Mouse (Mus musculus) T-helper 17 cell (primary cell): ENCODE measurements around the gene Polr2m.

Source experiments
- in situ Hi-C, 2 experiments: fragments of 300-600 bp; cut with MboI, MseI; formaldehyde crosslinking; loops; 1 replicate in 1 of 2; 2 replicates in 1 of 2; pipeline ENCODE4 v1.15.1; 2025; ENCODE audit warnings: high pct_unique_total_duplicates in 2 of 2

Gene Polr2m

DNA sequence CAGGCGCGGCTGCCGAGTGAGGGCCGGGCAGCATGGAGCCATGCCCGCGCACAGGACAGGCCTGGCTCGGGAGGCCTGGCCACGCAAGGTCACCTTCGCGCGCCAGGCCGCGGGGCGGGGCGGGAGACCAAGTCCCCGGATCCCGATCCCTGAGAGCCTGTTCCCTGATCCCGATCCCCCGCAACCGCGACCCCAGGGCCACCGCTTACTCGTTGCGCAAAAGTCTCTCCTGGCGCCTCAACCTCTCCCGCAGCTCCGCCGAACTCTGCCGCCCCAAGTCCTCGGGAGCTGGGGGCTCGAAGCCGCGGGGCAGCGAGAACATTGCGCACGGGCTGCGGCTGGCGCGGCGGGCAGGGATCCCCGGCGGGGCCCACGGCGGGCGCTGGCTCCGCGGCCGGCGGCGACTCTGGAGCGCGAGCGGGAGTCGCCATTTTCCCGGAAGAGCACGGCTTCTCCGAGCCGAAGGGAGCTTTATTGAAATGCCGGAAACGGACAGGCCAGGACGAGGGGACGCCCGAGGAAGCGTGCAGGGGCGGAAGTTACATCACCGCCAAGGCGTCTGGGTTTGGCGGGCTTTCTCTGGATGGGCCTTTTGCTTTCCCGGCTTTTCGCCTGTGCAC is at the start of gene Polr2m:
Gene Polr2m, minus strand, starts transcription at position 461 of the 620 bp plus-strand sequence.
- in situ Hi-C loops: loop anchor here in 1 of 2 experiments (10.0 kb wide), 1 partner anchor 629 kb away; the partner anchor contains the start of gene Tcf12

DNA sequence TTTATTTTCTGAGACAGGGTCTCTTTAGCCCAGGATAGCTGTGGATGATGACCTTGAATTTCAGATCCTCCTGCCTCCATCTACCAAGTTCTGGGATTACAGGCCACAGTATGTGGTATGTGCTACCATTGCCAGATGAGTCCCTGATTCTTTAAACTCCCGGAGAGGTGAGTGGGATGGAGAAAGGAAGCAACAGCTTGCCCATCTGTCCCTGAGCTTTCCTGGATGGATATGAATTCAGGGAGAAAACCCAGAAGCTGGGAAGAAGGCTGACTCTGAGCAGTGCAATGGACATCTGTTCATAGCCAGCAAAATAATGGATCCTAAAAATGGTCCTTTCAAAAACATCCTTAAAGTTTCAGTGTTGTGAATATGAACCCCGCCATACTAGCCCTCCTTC is 49.3 kb upstream of the Polr2m start:
- in situ Hi-C loops: loop anchor here in 1 of 2 experiments (10.0 kb wide), 1 partner anchor 210 kb away; no protein-coding TSS in a partner anchor

DNA sequence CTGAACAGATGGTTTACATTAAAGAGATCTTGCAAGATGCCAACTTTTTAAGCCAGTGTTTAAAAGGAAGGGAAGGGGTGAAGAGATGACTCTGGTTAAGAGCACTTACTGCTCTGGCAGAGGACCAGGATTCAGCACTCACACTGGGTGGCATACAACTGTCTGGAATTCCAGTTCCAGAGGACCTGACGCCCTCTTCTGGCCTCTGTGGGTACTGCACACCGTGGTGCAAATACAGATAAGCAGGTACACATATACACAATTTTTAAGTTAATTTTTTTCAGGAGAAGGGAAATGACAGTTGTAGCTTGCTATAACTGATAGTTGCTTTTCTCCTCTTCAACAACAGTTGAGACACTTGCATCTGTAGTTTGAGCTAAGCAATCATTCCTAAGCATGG is 44.2 kb upstream of the Polr2m start:
- in situ Hi-C loops: loop anchor here in 1 of 2 experiments (10.0 kb wide), 1 partner anchor 215 kb away; no protein-coding TSS in a partner anchor

DNA sequence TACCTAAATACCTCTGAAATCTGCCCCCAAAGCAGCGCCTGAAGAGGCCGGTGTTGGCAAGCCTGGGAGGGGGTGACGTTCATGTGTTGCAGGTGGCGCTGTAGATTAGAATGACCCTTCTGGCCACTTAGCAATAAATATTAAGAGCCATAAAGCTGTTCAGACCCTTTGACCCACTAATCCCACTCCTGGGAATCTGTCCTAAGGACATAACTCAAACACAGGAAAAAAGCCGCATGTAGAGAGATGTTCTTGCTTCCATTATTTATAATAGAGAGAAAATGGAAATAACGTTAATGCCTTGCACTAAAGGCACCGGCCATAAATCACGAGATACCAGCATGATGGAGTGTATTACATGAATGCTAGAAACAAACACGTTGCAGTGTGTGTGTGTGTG is 41.7 kb upstream of the Polr2m start:
- in situ Hi-C loops: no loop called here

DNA sequence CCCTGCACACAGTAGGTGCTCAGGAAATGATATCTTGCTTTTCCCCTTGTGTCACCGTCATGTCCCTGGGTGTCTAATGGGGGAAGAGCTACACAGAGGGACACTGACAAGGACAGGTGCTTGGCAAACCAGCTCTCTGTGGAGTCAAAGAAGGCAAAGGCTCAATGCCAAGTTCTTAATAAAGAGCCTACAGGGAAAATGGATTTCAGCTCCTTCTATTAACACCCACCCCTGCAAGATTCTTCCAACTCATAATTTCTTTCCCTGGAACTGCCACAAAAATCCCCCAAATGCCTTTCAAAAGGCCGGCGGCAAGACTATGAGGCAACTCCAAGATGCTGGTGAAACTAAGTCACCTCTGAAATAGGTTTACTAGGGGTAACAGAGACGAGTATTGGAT is 38.2 kb upstream of the Polr2m start:
- in situ Hi-C loops: no loop called here

DNA sequence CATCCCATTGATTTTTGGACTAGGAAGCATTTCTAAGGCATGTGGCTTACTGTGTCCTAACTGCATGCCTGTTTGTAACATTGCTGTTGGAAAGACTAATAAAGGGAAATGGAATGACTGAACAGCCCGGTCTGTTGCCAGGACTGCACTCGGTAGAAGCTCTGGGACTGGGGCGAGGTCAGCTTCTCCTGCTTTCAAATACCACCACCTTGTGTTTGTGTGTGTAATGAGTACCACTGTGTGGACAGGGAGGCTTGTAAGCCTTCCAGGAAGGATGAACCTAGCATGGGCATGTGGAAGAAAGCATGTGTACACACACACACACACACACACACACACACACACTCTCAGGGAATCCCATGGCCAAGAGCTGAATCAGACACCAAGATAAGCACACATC is 34.1 kb upstream of the Polr2m start:
- in situ Hi-C loops: loop anchor here in 1 of 2 experiments (5.0 kb wide), 1 partner anchor 68 kb away; no protein-coding TSS in a partner anchor

DNA sequence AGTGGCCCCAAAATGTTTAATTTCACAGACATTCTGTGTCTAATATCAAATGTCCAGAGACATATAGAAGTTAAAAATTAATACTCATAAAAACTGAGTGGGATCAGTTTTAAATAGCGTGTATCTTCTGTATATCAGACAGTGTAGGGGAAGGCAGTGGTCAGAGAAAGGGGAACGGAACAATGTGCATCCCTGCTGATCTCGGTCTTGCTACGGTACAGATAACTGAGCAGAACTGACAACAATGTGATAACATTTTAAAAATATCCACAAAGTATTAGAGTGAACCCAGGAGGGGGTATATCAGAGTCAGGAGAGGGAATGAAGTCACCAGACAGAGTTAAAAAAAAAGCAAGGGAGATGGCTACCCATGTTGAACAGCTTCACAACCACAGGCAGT is 31.8 kb upstream of the Polr2m start:
- in situ Hi-C loops: loop anchor here in 1 of 2 experiments (5.0 kb wide), 1 partner anchor 65 kb away; no protein-coding TSS in a partner anchor

DNA sequence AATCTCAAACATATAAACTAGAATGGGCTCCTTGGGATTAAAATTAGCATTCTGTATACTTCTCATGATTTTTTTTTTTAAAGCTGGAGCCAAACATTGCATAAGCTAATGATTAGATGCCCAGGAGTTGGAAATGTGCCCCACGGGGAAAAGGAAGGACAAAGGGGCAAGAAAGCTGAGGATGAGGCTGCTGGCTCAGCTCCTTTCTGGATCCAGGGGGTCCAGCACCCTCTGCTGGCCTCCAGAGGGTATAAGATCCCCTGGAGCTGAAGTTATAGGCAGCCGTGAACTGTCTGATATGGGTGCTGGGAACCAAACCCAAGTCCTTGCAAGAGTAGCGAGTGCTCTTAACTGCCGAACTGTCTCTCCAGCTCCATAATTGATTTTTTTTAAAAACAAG is 30.1 kb upstream of the Polr2m start:
- in situ Hi-C loops: loop anchor here in 1 of 2 experiments (5.0 kb wide), 1 partner anchor 64 kb away; no protein-coding TSS in a partner anchor

DNA sequence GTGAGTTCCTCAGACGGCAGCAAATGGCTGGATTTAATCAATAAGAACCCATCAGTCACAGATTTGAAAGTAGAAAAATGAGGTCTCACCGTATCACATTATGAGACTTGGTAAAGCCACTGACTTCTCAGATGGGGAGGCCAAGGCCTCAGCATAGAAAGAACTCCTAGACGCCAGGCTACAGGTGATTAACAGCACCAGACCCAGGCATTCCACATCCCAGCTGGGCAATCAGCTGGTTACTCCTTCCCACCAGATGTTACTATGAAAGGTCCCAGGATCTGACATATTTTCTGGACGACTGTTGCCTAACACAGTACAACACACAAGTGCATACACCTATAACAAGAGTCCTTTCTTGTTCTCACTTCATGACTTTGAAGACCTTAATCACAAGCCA is 27.8 kb upstream of the Polr2m start:
- in situ Hi-C loops: no loop called here

DNA sequence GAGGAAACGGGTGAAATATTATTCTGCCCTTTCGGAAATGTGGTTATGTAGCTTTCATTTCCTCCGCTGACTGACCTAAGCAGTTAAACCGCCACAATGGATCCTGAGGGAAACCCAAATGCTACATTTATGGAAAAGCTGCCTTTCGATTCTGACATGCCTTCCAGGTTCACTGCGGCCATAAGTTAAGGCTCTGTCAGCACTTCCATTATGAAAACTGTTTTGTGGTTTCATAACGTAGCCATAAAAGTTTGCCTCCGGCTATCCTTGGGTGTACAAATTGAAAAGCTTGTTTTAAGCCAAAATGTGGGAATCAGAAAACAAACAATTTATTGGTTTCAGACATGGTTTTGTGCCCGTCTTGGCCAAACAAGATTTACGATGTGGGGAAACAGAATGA is 27.2 kb upstream of the Polr2m start:
- in situ Hi-C loops: no loop called here

DNA sequence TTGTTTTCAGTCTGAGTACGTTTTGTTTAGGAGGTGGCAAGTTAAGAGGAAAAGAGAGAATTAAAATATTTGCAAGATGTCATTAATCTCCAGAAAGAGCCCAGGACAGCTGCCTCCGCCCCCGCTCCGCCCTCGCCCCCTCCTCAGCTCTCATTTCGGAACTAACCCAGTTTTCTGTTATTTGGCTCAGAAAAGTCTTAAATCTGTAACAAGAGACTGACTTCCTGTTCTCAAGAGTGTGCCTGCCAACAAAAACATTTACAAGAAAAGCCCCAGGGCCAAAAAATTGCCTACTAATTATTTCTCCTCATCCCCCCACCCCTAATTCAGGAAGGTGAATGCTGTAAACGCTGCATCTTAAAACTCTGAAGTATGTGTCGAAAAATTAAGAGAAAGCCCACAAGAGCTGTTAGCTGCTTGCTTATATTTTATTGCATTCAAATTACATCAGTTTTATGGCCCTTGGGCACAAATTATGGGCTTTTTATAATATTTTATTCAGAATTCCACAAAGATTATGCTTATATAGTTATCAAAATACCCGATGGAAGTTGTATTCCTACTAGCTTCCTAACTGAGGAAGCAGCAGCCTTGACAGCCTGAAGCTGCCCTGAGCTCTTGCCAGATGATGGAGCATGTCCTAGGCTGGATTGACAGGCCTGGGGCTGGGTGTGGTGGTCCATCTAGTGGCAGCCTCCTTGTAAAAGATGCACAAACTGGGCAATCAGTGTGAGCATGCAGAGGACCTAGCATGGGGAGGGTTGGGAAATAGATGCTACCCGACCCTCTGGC is 12.9 kb upstream of the Polr2m start:
- in situ Hi-C loops: loop anchor here in 1 of 2 experiments (10.0 kb wide), 1 partner anchor 906 kb away; no protein-coding TSS in a partner anchor

DNA sequence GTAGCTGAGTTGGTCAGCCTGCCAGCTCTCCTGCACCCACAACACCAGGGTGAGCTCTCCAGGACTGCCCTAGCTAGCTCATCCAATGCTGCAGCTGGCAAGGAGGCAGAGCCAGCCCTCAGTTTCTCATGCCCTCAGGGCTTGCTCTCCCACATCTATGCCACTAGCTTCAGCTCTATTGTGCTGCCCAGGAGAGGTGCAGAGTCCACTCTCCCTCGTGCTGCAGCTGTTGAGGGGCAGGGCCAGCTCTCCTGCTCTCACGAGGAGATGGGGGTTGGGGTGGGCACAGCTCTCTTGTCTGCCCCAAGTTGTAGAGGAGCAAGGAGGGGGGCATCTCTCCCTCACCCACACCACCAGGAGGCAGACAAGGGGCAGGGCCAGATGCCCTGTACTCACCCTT is 10.9 kb upstream of the Polr2m start:
- in situ Hi-C loops: loop anchor here in 1 of 2 experiments (10.0 kb wide), 1 partner anchor 908 kb away; no protein-coding TSS in a partner anchor

DNA sequence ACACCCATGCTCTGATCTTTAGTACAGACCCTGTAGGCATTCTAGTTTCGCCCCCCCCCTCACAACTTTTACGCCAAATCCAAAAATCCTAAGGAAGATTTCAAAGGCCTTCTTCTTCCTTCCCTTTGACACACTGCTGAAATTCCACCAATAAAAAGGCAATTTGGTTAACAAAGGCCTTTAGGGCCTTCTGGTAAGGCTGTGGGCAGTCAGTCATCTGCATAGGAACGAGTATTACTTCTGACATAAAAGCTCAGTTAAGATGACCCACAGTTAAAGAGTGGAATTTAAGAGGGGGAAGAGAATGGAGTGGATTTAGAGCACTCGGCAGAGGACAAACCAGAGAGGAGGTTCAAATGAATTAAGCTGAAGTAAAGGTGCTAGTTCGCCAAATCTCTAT is 8.0 kb upstream of the Polr2m start:
- in situ Hi-C loops: loop anchor here in 1 of 2 experiments (10.0 kb wide), 1 partner anchor 911 kb away; no protein-coding TSS in a partner anchor

DNA sequence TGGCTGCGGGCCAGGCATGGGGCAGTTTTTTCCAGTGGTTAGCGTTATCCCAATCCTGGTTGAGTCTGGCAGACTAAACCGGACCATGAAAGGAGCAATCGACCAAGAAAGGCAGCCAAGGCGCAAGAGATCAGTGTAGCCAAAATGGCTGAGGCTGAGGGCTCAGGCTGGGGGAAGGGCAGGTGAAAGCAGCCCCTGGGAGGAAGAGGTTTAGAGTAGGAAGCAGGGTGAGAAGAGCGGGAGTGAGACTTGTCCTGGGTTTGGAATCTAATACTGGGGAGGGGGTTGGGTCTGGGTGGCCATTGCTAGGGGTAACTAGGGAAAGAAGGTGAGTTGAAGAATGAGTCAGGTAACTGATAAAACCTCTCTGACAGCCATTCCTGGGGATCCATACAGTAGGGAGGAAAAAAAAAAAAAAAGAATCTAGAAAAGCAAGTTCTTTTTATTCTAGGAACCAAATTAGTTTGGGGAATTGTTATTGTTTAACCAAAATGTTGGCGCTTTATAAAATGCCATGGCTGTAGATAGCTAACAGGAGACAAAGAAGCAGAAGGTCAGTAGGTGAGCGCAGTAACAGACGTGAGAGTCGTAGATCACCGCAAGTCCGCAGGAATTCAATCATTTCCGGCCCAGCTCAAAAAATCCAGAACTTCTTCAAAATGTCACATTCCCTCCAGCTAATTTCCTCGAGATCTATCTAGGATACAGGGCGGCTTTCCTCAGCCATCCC is 6.7 kb upstream of the Polr2m start:
- in situ Hi-C loops: loop anchor here in 1 of 2 experiments (10.0 kb wide), 1 partner anchor 912 kb away; no protein-coding TSS in a partner anchor

DNA sequence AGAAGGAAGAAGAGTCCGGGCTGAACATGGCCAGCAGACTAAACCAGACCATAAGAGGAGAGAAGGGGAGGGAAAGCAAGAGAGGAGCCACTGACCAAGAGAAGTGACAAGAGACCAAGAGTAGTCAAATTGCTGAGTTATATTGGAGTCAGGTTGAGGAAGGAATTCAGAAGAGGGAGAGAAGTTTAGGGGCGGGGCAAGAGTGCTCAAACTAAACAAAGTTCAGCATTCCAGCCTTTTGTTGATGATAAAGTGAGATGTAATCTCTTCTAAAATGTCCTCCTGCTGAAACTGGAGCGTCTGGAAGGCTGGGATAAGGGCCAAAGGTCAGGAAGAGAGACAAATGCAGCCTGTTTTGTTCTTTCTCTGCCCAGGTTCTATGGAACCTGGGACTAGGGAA is 4.3 kb upstream of the Polr2m start:
- in situ Hi-C loops: loop anchor here in 1 of 2 experiments (10.0 kb wide), 1 partner anchor 915 kb away; no protein-coding TSS in a partner anchor

DNA sequence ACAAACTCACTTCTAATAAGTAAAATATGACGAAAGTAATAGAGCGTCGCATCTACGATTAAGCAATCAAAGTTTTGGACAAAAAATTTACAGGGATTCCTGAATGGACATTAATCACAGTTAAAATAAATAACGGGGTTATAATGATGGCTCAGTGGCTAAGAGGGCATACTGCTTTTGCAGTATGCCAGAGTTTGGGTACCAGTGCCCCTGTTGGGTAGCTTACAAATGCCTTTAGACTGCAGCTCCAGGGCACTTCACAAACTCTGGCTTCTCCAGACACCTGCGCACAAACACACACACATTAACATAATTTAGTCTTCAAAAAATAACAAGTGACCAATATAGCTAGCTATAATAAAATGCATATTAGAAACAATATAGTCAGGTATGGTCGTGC is 392 bp upstream of the Polr2m start:
- in situ Hi-C loops: loop anchor here in 1 of 2 experiments (10.0 kb wide), 1 partner anchor 629 kb away; the partner anchor contains the start of gene Tcf12

DNA sequence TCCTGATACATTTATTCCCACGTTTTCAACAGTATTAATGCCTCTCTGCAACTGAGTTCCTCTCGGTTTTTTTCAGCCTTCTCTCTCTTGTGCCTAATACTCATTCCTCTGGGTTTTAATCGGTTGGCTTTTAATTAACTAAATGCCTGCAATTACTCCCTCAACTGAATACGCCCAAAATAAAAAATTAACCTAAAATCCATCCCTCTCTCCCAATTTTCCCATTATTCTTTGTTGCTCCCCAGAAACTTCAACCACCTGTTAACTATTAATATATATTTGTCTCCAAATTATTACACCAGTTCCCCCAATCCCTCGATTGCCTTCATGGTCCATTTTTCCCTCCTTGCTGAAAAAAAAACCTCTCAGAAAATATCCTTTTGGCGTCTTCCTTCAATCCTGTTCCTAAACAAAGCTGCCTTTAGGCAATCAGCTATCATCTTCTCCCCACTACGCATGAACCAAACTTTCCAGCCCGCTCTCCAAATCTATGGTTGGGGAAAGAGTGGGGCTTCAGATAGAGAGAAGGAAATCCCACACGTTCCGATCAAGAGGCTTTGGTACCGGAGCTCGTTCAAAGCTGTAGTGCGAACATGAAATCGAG is 762 bp downstream of the Polr2m start:
- in situ Hi-C loops: loop anchor here in 1 of 2 experiments (10.0 kb wide), 1 partner anchor 630 kb away; the partner anchor contains the start of gene Tcf12

DNA sequence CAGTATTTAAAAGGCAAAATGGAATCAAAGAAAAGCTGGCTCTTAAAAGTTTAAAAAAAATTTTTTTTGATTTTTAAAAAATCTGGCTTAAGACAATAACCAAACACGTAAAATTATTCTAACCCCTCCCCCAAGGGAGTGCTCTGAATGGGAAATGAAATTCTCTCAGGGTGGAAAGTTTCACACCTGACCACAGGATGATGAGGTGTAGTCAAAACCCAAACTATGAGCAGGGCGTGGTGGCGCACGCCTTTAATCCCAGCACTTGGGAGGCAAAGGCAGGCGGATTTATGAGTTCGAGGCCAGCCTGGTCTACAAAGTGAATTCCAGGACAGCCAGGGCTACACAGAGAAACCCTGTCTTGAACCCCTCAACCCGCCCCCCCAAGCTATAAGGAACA is 1.9 kb downstream of the Polr2m start:
- in situ Hi-C loops: loop anchor here in 1 of 2 experiments (10.0 kb wide), 1 partner anchor 631 kb away; the partner anchor contains the start of gene Tcf12

DNA sequence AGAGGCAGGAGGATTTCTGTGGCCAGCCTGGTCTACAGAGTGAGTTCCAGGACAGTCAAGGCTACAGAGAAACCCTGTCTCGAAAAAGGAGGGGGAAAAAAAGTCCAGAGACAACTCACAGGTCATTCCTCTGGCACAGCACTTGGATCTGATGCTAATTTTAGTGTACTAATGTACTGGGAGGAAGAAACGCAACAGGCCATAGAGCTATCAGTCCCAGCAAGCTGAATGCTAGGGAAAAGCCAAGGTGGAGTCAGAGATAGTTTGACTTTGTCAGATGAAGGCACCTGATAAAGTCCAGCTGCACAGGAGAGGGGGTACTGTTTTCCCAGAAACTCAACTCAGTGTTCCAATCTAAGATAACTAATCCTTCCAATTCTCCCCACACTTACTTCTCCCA is 5.4 kb downstream of the Polr2m start:
- in situ Hi-C loops: loop anchor here in 1 of 2 experiments (10.0 kb wide), 1 partner anchor 634 kb away; the partner anchor contains the start of gene Tcf12

DNA sequence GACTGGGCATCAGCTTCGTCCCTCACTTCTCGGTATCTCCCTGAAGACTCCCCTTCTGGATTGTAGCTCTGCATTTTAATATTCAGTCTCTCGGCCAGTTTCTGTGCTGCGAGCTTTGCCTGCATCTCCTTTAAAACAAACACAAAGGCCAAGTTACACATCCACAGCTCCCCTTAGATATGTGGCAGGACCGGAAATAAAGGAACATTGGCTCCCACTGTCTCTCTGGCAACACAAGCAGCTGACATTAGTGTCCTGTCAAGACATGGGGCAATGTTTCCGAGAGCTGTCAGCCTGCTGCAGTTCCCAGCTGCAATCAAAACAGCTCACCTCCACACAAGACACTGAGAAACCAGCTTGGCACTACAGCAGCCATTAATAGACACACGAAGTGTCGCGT is 6.3 kb downstream of the Polr2m start:
- in situ Hi-C loops: no loop called here

DNA sequence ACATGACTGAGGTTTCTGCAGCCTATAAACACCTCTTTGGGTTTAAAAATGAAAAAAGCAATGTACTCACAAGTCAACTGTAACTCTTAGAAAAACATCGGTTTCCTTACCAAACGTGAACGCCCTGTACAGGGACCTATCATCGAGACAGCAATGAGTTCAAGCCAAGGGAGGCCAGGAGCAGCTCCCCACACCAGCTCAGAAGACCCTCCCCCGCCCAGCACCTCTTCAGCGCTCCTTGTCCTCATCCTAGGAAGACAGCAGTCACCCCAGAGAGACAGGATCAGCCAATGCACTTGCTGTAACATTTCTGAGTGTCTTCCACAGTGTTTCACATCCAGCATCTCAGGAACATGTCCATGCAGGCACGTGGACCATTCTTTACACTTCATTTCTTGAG is 7.1 kb downstream of the Polr2m start:
- in situ Hi-C loops: no loop called here
